Mouse (Mus musculus) stomach, postnatal 0 days (tissue): ENCODE measurements at regions not wholly inside any gene's neighbourhood (a gene's known extent, or its start where the extent isn't known, plus 50 kb on each side); places are given as distances from the start of the nearest gene placed in this dataset.

Experiments used
- CTCF ChIP-seq: IDR thresholded peaks from 2 replicates; pipeline ENCODE4 v1.5.1; 2016; ENCODE audit warnings: antibody characterized with exemption, low read depth, mild to moderate bottlenecking, moderate library complexity
- EP300 ChIP-seq: optimal IDR thresholded peaks from 2 replicates; pipeline ENCODE3; 2016; ENCODE audit warnings: antibody characterized with exemption

- TF ChIP-seq CTCF = no peak
- TF ChIP-seq EP300 = no peak
Measured at GRCm38 (mm10) chr14:47910741-47911295, 209.8 kb upstream of the Peli2 start.
